Mouse (Mus musculus): ENCODE measurements around the gene Cox7c. TPM values are rescaled to one million over a fixed set of nuclear protein-coding genes. Genes with fewer than 3 reads are reported as not detected.

The Cox7c gene
- 202 TPM for polyA plus RNA-seq (2017; shearing (Covaris generic))

DNA sequence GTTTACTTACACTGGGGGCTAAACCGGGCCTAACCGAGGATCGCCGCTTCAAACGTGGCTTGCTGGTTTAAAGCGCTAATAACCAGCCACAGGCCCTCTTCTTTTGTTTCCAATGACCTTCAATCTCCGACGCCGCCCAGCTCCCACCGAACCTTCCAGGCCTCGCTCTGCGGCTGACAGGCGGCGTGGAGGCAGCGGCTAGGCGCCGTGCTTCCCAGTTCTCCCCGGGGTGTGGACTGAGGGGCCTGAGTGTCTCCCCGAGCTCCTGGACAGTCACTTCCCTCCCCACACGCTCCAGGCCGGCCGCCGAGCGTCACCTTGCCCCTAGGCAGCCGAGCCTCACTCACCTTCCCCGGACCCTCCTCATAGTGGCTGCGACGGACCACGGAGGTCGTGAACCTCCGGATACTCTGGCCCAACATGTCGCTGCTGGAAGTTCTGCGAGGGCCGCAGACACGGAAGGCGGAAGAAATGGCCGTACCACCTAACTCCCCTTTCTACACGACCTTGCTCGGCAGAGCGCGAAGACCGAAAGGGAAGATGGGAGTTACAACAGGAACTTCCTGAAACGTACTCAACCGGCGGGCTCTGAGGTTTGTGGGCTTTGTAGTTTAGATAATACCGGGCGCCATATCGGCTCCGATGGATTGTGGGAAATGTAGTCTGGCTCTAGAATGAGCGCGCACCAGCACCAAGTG is at the start of gene Cox7c:
TSS of gene Cox7c (minus strand) at position 651 of the 698 bp plus-strand sequence.

Measured in naive thymus-derived CD4-positive, alpha-beta T cell, adult 5 months (primary cell).